Mouse (Mus musculus) C2C12 (cell line): ENCODE measurements around the gene Sap30bp. TPM values are rescaled to one million over a fixed set of nuclear protein-coding genes. Genes with fewer than 3 reads are reported as not detected.

Source experiments
- H3K27me3 ChIP-seq: one replicate; pipeline ENCODE4 v1.6.1; 2011; ENCODE audit not compliant: control insufficient read depth, insufficient read depth, insufficient read length
- H3K36me3 ChIP-seq: one replicate; pipeline ENCODE4 v1.6.1; 2011; ENCODE audit not compliant: control insufficient read depth, insufficient read depth
- H3K4me3 ChIP-seq: one replicate; pipeline ENCODE4 v1.5.1; 2011; ENCODE audit warnings: mild to moderate bottlenecking, control low read depth; ENCODE audit not compliant: poor library complexity, insufficient read depth, severe bottlenecking
- H3K79me2 ChIP-seq: one replicate; pipeline ENCODE4 v1.6.1; 2011; ENCODE audit not compliant: control insufficient read depth, insufficient read depth
- H3K79me3 ChIP-seq: one replicate; pipeline ENCODE4 v1.6.1; 2011; ENCODE audit warnings: low read depth, control low read depth
- H3ac ChIP-seq: one replicate; pipeline ENCODE3; 2011; ENCODE audit warnings: low read depth; ENCODE audit not compliant: control insufficient read depth, insufficient read length
- CEBPB ChIP-seq: IDR thresholded peaks from one replicate; pipeline ENCODE4 v1.6.1; 2011; ENCODE audit warnings: low read depth, mild to moderate bottlenecking, control low read depth, moderate library complexity
- CTCF ChIP-seq: IDR thresholded peaks from one replicate; pipeline ENCODE4 v1.5.1; 2011; ENCODE audit not compliant: control insufficient read depth, insufficient read depth, insufficient read length
- FOSL1 ChIP-seq: IDR thresholded peaks from one replicate; pipeline ENCODE4 v1.8.0; 2011; ENCODE audit warnings: mild to moderate bottlenecking, low read length; ENCODE audit not compliant: poor library complexity, insufficient read depth, severe bottlenecking
- MAX ChIP-seq: IDR thresholded peaks from one replicate; pipeline ENCODE4 v1.6.1; 2011; ENCODE audit warnings: mild to moderate bottlenecking, control low read depth
- MYOD1 ChIP-seq: IDR thresholded peaks from one replicate; pipeline ENCODE4 v1.6.1; 2011; ENCODE audit warnings: low read depth; ENCODE audit not compliant: control insufficient read depth, insufficient read length
- MYOG ChIP-seq: IDR thresholded peaks from one replicate; pipeline ENCODE4 v1.6.1; 2011; ENCODE audit not compliant: control insufficient read depth, insufficient read length; ENCODE audit errors: extremely low read depth
- USF1 ChIP-seq: IDR thresholded peaks from one replicate; pipeline ENCODE4 v1.6.1; 2011; ENCODE audit warnings: low read depth, mild to moderate bottlenecking, control low read depth, moderate library complexity
- polyA plus RNA-seq: library from polyadenylated mRNA; unstranded; fragments of >200 nt; fragmentation: generic; extraction: Trizol; gene quantifications from one replicate; pipeline ENCODE4 v1.2.1, GENCODE M21; 2012; ENCODE audit warnings: missing spikeins

Gene Sap30bp
- polyA plus RNA-seq, 1 experiment, result 77.6 TPM

DNA sequence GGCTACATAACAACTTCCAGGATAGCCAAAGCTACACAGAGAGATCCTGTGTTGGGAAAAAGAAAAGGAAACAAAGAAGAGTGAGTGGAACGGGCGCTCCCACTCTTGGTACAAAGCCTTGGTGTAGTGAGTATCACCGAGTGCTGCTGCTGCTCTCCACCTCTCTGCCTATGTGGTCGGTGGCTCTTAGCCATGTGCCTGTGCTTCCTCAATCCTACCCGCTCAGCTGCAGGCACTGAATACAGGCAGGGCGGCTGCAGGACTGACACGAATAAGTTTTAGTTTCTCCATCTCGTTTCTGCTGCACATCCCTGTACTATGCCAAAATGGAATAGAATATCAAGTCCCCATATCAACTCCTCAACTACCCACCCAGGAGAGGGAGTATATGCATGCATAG lies 4.1 kb upstream of the Sap30bp start:
- H3K36me3 ChIP-seq, result peaks cover 7% of the 10 kb centered on the region
- peaks cover 32% of the 10 kb centered on the region for H3K79me2 ChIP-seq
- TF ChIP-seq CTCF, result no peak
- no peak for TF ChIP-seq MAX
- TF ChIP-seq CEBPB, result no peak
- TF ChIP-seq USF1, result no peak
- TF ChIP-seq MYOG, result no peak
- no peak for TF ChIP-seq MYOD1
- no peak for TF ChIP-seq FOSL1

DNA sequence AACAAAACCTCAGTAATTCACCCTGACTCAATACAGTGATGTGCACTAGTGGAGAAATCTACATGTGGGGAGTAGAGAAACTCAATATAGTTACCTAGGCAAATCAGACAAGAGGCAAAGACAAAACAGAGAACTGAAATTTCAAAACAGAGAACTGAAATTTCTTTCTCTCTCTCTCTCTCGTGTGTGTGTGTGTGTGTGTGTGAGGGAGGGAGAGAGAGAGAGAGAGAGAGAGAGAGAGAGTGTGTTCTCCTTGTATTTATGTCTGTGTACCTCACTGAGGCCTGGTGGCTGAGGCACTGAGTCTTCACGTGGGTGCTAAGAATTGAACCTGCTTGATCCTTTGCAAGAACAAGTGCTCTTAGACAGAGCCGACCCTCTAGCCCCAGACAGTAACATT lies 3.3 kb upstream of the Sap30bp start:
- Histone ChIP-seq H3K79me2 (peaks cover 40% of the 10 kb centered on the region), H3K36me3 (peaks cover 7% of the 10 kb centered on the region), H3ac (no peak overlapping the region), H3K27me3 (no peaks in the 10 kb centered on the region), H3K79me3 (peaks cover 19% of the 10 kb centered on the region), H3K4me3 (no peak overlapping the region)
- TF ChIP-seq CEBPB (no peak), FOSL1 (no peak), MYOD1 (no peak), MYOG (no peak), CTCF (no peak), USF1 (no peak), MAX (no peak)

More for the DNA sequence above, 4.1 kb upstream of the Sap30bp start:
- H3ac ChIP-seq, result no peak overlapping the region
- peaks cover 11% of the 10 kb centered on the region for H3K79me3 ChIP-seq
- no peak overlapping the region for H3K4me3 ChIP-seq
- H3K27me3 ChIP-seq, result no peaks in the 10 kb centered on the region

DNA sequence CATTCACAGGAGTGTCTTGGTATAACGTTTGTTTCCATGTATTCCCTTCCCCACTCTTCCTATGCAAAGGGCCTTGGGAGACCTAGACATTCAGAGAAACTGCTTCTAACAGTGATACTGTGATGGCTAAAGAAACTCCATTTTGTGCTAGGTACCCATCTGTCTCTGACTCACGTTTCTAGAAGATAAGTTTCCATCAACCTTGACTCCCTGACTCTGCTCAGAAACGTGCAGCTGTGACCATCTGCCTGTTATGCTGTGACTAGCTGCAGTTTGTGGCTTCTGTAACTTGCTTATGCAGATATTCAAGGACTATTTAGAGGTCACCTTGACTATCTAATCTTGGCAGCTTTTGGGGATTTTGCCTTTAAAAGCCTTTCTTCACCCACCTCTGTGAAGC lies 1.8 kb upstream of the Sap30bp start:
- Histone ChIP-seq H3K4me3 (no peak overlapping the region), H3K79me3 (peaks cover 32% of the 10 kb centered on the region), H3ac (no peak overlapping the region), H3K36me3 (peaks cover 14% of the 10 kb centered on the region), H3K27me3 (no peaks in the 10 kb centered on the region), H3K79me2 (peaks cover 55% of the 10 kb centered on the region)
- TF ChIP-seq CEBPB (no peak), MAX (no peak), MYOG (no peak), MYOD1 (no peak)

DNA sequence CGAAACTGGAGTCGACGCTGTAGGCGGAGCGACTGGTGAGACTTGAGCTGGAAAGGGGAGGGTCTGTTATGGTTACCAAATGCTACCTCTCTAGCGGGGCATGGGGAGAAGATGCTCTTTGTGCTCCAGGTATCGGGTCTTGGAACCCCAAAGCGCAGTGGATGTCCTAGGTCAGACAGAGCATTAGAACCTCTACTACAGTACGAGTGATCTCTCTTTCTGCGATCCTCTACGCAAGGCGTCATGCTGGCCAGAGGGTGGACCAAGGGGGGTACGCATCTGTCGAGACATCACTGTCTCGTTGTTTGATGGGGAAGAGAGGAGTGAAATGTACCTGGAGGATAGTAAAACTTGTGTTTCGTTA lies 647 bp downstream of the Sap30bp start:
- Histone ChIP-seq H3K27me3 (no peaks in the 10 kb centered on the region), H3ac (peak overlapping the region; percentile 84), H3K4me3 (peak overlapping the region; percentile 95), H3K79me3 (peaks cover 37% of the 10 kb centered on the region), H3K36me3 (peaks cover 26% of the 10 kb centered on the region), H3K79me2 (peaks cover 74% of the 10 kb centered on the region)
- TF ChIP-seq USF1 (no peak), MAX (no peak), CEBPB (no peak), FOSL1 (no peak), MYOD1 (no peak), CTCF (no peak), MYOG (no peak)

DNA sequence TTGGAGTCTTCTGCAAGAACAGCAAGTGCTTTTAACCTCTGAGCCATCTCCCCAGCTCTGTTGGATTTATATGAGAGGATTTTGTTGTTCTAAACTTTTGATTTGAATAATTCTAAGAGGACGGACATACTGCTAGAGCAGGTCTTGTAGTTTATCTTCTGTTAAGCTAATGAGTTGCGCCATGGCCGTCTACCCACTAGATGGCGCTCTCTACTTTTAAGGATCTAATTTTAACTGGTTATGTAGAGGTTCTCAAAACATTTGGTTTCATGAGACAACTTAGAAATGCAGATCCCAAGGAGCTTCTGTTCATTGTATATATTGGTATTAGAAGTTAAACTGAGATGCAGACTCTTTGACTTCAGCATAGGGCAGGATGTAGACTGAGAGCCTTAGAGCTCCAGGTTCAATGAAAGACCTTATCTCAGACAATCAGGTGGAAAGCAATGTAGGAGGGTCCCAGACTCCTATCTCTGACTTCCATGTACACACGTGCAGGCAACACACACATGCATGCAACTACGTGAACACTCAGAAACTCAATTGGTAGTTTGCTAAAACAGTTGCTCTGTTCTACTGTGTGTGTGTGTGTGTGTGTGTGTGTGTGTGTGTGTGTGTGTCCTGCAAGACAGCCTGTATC lies 6.7 kb downstream of the Sap30bp start:
- TF ChIP-seq MAX, result no peak
- peak; percentile 25 for TF ChIP-seq CTCF
- peak; percentile 27 for TF ChIP-seq CEBPB
- Histone ChIP-seq H3ac (no peak overlapping the region), H3K27me3 (no peaks in the 10 kb centered on the region), H3K4me3 (no peak overlapping the region), H3K36me3 (peaks cover 82% of the 10 kb centered on the region), H3K79me2 (peaks cover 34% of the 10 kb centered on the region), H3K79me3 (peaks cover 18% of the 10 kb centered on the region)

DNA sequence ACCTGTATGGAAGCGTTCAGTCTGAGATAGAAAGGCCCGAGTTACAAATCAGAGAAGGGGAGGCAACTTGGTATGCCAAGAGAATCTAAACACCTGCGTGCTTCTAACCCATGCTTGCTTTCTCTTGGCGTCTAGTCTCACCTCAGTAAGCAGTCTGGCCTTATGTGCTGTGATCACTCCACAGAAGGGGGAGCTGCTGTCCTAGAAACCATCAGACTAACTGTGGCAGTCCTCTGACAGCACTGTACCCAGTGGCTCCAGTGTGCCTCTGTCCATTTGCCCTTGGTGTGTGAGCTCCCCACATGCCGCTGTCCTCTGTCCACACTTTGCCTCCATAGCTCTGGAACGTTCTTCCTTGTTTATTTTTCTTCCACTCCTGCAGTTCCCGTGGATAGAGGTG lies 8.9 kb downstream of the Sap30bp start:
- Histone ChIP-seq H3K27me3 (no peaks in the 10 kb centered on the region), H3K36me3 (peaks cover 83% of the 10 kb centered on the region), H3ac (no peak overlapping the region), H3K4me3 (no peak overlapping the region), H3K79me2 (peaks cover 13% of the 10 kb centered on the region), H3K79me3 (no peaks in the 10 kb centered on the region)
- TF ChIP-seq CTCF (peak; percentile 20), USF1 (no peak)
